Mouse (Mus musculus) intestine, embryonic 14.5 days (tissue): ENCODE results near the gene Cgref1. TPM values are rescaled to one million over a fixed set of nuclear protein-coding genes. Genes with fewer than 3 reads are reported as not detected.

Experiments
- ATAC-seq: fragments of 200-750 bp; cut with Nextera tagmentation; replicated peaks from 2 replicates; pipeline ENCODE4 v1.8.0; 2017; ENCODE audit warnings: low read depth, moderate number of reproducible peaks, moderate TSS enrichment, moderate library complexity; ENCODE audit not compliant: low FRiP score, low TSS enrichment
- DNase-seq: peaks from one replicate; pipeline ENCODE4 v3.0.0-alpha.2; 2018; ENCODE audit warnings: low spot score
- H3K27ac ChIP-seq: fragments of 300-500 bp; sonication (generic); 2 replicates; pipeline ENCODE4 v1.5.1; 2014; ENCODE audit warnings: low read depth, mild to moderate bottlenecking, control low read depth
- H3K27me3 ChIP-seq: fragments of 300-500 bp; sonication (generic); replicated peaks from 2 replicates; pipeline ENCODE4 v1.6.1; 2014; ENCODE audit warnings: low read length, control low read depth; ENCODE audit not compliant: control insufficient read depth, insufficient read depth
- H3K36me3 ChIP-seq: fragments of 300-500 bp; sonication (generic); 2 replicates; pipeline ENCODE4 v1.6.1; 2014; ENCODE audit warnings: low read length, control low read depth; ENCODE audit not compliant: control insufficient read depth, insufficient read depth
- H3K4me1 ChIP-seq: fragments of 300-500 bp; sonication (generic); replicated peaks from 2 replicates; pipeline ENCODE4 v1.6.1; 2014; ENCODE audit warnings: low read length, control low read depth, mixed read lengths; ENCODE audit not compliant: control insufficient read depth, insufficient read depth
- H3K4me2 ChIP-seq: fragments of 300-500 bp; sonication (generic); 2 replicates; pipeline ENCODE4 v1.6.1; 2014; ENCODE audit warnings: low read length
- H3K4me3 ChIP-seq: fragments of 300-500 bp; sonication (generic); 2 replicates; pipeline ENCODE4 v1.5.1; 2014; ENCODE audit warnings: low read depth, low read length, control low read depth, mixed read lengths
- H3K9ac ChIP-seq: fragments of 300-500 bp; sonication (generic); 2 replicates; pipeline ENCODE4 v1.6.1; 2014; ENCODE audit warnings: mild to moderate bottlenecking, low read length
- H3K9me3 ChIP-seq: fragments of 300-500 bp; sonication (generic); 2 replicates; pipeline ENCODE4 v1.6.1; 2016; ENCODE audit warnings: low read length, control low read depth; ENCODE audit not compliant: control insufficient read depth
- WGBS: fragments of 180-500 bp; shearing (Covaris S2); extraction: QIAGEN DNeasy Blood & Tissue Kit; methylation state at CpG from one replicate; pipeline ENCODE4 v1.1.7; 2014; 5-methylcytosine and 5-hydroxymethylcytosine counted together
- polyA plus RNA-seq: library from polyadenylated mRNA; unstranded; fragments of >200 nt; fragmentation: Nextera tagmentation; extraction: Ambion mirVana; gene quantifications from 2 replicates; pipeline ENCODE4 v1.2.1, GENCODE M21; 2014

The Cgref1 gene
- polyA plus RNA-seq, 1 experiment from 2014 or later = 14.2 TPM

- no peak for ATAC-seq
- peaks cover 45% of the 10 kb centered on the region for H3K4me1 ChIP-seq
- H3K9me3 ChIP-seq = no peaks in the 10 kb centered on the region
- H3K36me3 ChIP-seq = peaks cover 8% of the 10 kb centered on the region
- no peak for DNase-seq
- H3K9ac ChIP-seq = no peak overlapping the region
- H3K4me3 ChIP-seq = no peak overlapping the region
- no peak overlapping the region for H3K4me2 ChIP-seq
- H3K27ac ChIP-seq = 0 out of 2 replicates have a peak overlapping the region, but pooled peaks have one; percentile 100
- H3K27me3 ChIP-seq = no peaks in the 10 kb centered on the region
These were observed 34.9 kb downstream of the Cgref1 start for GRCm38 (mm10) chr5:30910481-30910880.

GRCm38 (mm10) chr5:30909863-30910262 lies 35.5 kb downstream of the Cgref1 start:
- H3K9ac ChIP-seq = no peak overlapping the region
- no peaks in the 10 kb centered on the region for H3K27me3 ChIP-seq
- no peak overlapping the region for H3K4me3 ChIP-seq
- no peaks in the 10 kb centered on the region for H3K9me3 ChIP-seq
- H3K36me3 ChIP-seq = peaks cover 15% of the 10 kb centered on the region
- H3K4me2 ChIP-seq = no peak overlapping the region
- DNase-seq (no peak), ATAC-seq (no peak)
- 74% methylated on average over 7 of the region's 7 CpGs for WGBS
- peaks cover 50% of the 10 kb centered on the region for H3K4me1 ChIP-seq
- H3K27ac ChIP-seq = peak overlapping the region; percentile 100

- Histone ChIP-seq H3K9ac (no peak overlapping the region), H3K4me3 (no peak overlapping the region), H3K4me1 (peaks cover 52% of the 10 kb centered on the region), H3K36me3 (peaks cover 20% of the 10 kb centered on the region), H3K27ac (peak overlapping the region; percentile 100), H3K27me3 (no peaks in the 10 kb centered on the region), H3K9me3 (no peaks in the 10 kb centered on the region), H3K4me2 (peak overlapping the region; percentile 94)
- DNase-seq = no peak
- ATAC-seq = no peak
- 13% methylated on average over 7 of the region's 7 CpGs for WGBS
These were observed 36.1 kb downstream of the Cgref1 start for GRCm38 (mm10) chr5:30909300-30909659.

GRCm38 (mm10) chr5:30908426-30909299 lies 36.7 kb downstream of the Cgref1 start:
- peak; percentile 46 for ATAC-seq
- Histone ChIP-seq H3K9ac (peak overlapping the region; percentile 78), H3K4me3 (peak overlapping the region; percentile 93), H3K9me3 (no peaks in the 10 kb centered on the region), H3K27ac (peak overlapping the region; percentile 100), H3K36me3 (peaks cover 27% of the 10 kb centered on the region), H3K4me1 (peaks cover 52% of the 10 kb centered on the region), H3K27me3 (no peaks in the 10 kb centered on the region), H3K4me2 (peak overlapping the region; percentile 94)
- peak; percentile 81 for DNase-seq
- WGBS = 24% methylated on average over 13 of the region's 13 CpGs

- under 1% methylated on average over 58 of the region's 58 CpGs for WGBS
- DNase-seq (peak; percentile 97), ATAC-seq (peak; percentile 94)
- no peaks in the 10 kb centered on the region for H3K27me3 ChIP-seq
- H3K4me3 ChIP-seq = peak within 1 kb of the TSS; percentile 93
- H3K27ac ChIP-seq = peak within 1 kb of the TSS; percentile 100
- H3K9ac ChIP-seq = peak within 1 kb of the TSS; percentile 78
- peaks cover 37% of the 10 kb centered on the region for H3K36me3 ChIP-seq
- no peaks in the 10 kb centered on the region for H3K9me3 ChIP-seq
- H3K4me2 ChIP-seq = peak within 1 kb of the TSS; percentile 94
- peaks cover 47% of the 10 kb centered on the region for H3K4me1 ChIP-seq
These were observed 37.9 kb downstream of the Cgref1 start, which contains the start of gene Ost4 for GRCm38 (mm10) chr5:30907413-30908059. Gene Ost4 (minus strand): TSS chr5:30907788.

- Histone ChIP-seq H3K27ac (no peak overlapping the region), H3K36me3 (peaks cover 82% of the 10 kb centered on the region), H3K9ac (no peak overlapping the region), H3K27me3 (no peaks in the 10 kb centered on the region), H3K9me3 (no peaks in the 10 kb centered on the region), H3K4me1 (peaks cover 19% of the 10 kb centered on the region), H3K4me2 (no peak overlapping the region), H3K4me3 (no peak overlapping the region)
- 88% methylated on average over 5 of the region's 5 CpGs for WGBS
- DNase-seq (no peak), ATAC-seq (no peak)
These were observed 43.5 kb downstream of the Cgref1 start for GRCm38 (mm10) chr5:30901860-30902259.

- DNase-seq (no peak), ATAC-seq (no peak)
- no peaks in the 10 kb centered on the region for H3K27me3 ChIP-seq
- H3K4me2 ChIP-seq = peak overlapping the region; percentile 53
- WGBS = 76% methylated on average over 7 of the region's 7 CpGs
- H3K36me3 ChIP-seq = peaks cover 49% of the 10 kb centered on the region
- peak overlapping the region; percentile 90 for H3K4me3 ChIP-seq
- peak overlapping the region; percentile 91; the same call in 1 of the 2 replicates for H3K27ac ChIP-seq
- peak overlapping the region; percentile 81; the same call in 1 of the 2 replicates for H3K9ac ChIP-seq
- no peaks in the 10 kb centered on the region for H3K9me3 ChIP-seq
- H3K4me1 ChIP-seq = peaks cover 12% of the 10 kb centered on the region
These were observed 55.0 kb downstream of the Cgref1 start for GRCm38 (mm10) chr5:30890375-30890774.

- peaks cover 37% of the 10 kb centered on the region for H3K36me3 ChIP-seq
- peak overlapping the region; percentile 53 for H3K4me2 ChIP-seq
- DNase-seq = no peak
- peak overlapping the region; percentile 91 for H3K27ac ChIP-seq
- no peaks in the 10 kb centered on the region for H3K27me3 ChIP-seq
- H3K4me3 ChIP-seq = peak overlapping the region; percentile 90
- WGBS = 1% methylated on average over 30 of the region's 42 CpGs
- H3K9ac ChIP-seq = peak overlapping the region; percentile 81
- peaks cover 12% of the 10 kb centered on the region for H3K4me1 ChIP-seq
- no peaks in the 10 kb centered on the region for H3K9me3 ChIP-seq
- ATAC-seq = no peak; the same call in none of the 2 replicates
These were observed 56.2 kb downstream of the Cgref1 start for GRCm38 (mm10) chr5:30889088-30889754.
